Mouse (Mus musculus): ENCODE measurements around the gene Mettl13.

DNA sequence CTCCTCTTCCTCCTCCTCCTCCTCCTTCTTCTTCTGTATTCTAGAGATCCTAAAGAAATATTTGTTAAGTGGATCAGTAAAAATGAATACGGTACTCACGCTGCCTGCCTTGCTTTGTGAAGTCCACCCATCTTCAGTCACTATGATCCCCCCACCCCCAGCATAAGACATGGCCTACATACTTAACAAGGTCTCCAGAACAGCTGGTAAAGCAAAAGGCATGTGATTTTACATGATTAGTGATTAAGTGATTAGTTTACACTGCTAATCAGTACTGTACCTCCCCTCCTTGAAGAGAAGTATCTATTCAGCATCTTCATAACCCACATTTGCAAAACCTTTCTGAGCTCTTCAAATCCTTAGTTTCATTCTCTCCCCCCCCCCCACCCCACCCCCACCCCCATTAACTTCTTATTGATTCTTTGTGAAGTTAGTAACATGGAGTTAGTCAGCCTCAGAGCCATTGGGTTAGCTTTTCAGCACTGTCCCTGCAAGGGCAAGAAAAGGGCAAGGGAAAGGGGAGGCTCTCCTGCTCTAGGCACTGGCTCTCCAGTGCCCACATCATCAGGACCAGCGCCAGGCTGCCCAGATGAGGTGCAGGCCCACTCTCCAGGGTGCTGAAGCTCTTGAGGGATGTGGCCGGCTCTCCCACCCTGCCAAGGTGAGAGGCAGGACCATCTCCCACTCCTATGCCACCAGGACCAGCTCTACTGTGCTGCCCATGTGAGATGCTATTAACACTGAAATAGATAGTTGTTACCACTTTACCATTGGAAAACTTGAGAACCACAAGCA, 39.9 kb downstream of the Mettl13 start:
- no peak for TF ChIP-seq CTCF (IDR thresholded peaks at IDR 0.05; ENCODE audit: extremely low read depth, insufficient read length, insufficient replicate concordance, low read depth, low read length)
- no peak for TF ChIP-seq POLR2A (IDR thresholded peaks at IDR 0.05; ENCODE audit: low read depth, low read length)
